Mouse (Mus musculus) c-Kit-positive CD71-positive TER-119-negative erythroid progenitor cells, embryonic 14.5 days (primary cell): Measurements from ENCODE around the gene Corin.
A peak's percentile ranks its signal among the peaks of the same experiment; 100 is the strongest.

Source experiments
- DNase-seq: peaks from one replicate; pipeline ENCODE4 v3.0.0-alpha.2; 2013; ENCODE audit warnings: low read depth

Gene Corin

GRCm38 (mm10) chr5:72441181-72441580 is 63.1 kb downstream of the Corin start:
- DNase-seq: no peak

DNA sequence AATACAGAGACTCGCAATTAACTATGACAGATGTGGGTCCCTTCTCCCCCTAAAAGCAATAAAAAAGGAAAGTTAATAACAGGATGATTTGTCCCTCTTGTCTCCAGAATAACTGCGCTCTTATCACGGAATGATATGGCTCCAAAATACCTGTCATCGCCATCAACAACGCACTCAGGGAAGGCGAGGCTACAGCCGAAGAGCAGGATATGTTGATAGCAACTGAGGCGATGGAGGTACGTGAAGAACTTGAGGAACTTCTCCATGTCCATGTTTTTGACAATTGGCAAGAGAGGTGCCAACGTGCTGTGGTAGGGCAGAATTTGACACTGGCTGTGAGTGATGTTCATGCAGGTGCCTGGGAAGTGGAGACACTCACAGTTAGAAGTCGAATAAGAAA is 69.2 kb downstream of the Corin start:
- no peak for DNase-seq

- no peak for DNase-seq
These were observed 72.4 kb downstream of the Corin start for GRCm38 (mm10) chr5:72431856-72432255.

- no peak for DNase-seq
These were observed 76.7 kb downstream of the Corin start for GRCm38 (mm10) chr5:72427556-72427955.

DNA sequence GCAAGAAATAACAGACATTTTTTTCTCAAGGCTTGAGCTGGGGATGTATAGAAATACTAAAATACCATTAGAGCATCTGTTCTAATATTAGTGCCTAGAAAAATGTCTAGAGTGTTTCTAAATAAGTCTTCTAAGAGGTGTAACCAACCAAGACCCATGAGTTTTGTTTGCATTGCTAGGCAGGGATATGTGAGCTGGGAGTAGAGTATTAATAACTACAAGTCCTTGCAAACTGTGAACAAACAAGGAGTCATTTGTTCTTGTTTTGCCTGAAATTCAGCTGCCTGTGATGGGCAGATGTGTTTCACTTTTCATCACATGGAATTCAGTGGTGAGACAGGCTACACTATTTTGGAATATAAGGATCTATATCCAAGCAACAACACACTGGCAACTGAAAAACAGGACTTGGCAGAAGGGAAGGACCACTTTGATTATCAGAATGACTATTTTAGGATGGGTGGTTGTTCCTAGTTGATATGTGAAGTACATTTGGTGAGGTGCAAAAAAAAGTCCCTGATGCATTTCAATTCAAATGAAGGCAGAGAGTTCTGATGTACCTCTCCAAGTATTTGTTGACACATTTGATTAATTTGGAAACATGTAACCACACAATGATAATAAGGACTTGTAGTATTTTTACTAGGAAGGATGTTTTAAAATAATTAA is 78.8 kb downstream of the Corin start:
- DNase-seq: no peak

DNA sequence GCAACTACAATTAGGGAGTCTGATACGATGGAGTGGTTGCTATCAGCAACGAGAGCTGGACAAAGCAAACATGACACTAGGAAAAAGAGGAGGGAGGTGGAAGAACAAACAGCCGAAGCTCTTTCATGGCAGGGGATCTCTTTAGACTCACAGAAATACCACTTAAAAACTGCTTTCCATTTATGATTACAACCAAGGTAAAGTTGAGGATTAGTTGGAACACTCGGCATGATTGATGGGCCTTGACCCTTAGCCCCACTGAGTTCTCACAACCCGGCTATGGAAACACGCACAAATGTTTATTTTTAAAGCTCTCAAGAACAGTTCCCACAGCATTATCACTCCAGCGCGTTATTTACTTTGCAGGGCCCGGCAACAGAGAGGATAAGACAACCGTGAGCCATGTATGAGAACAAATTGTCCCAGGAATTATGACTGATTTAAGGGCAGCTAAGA is 92.4 kb downstream of the Corin start:
- no peak for DNase-seq

DNA sequence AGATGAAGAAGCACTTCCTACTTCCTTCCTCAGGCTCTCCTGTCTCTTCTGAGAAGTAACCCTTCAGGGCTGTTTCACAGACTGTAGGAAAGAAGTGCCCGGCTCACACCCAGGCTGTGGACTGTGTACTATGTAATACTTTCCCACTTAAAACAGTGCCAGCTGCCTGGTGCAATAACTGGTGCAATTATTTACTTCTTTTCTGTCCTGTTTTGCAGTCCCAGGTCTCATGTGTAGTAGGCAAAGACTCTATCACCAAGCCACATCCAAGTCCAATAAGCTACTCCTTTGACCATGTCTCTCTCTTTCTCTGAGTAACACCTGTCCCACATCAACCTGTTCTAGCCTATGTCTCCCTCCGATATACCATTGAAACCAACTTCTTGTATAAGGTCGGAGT is 93.4 kb downstream of the Corin start:
- no peak for DNase-seq

- no peak for DNase-seq
These were observed 100.9 kb downstream of the Corin start for GRCm38 (mm10) chr5:72403376-72403775.

GRCm38 (mm10) chr5:72402913-72403312 is 101.4 kb downstream of the Corin start:
- DNase-seq: no peak

- DNase-seq: no peak
These were observed 102.5 kb downstream of the Corin start for GRCm38 (mm10) chr5:72401778-72402177.

- no peak for DNase-seq
These were observed 103.0 kb downstream of the Corin start for GRCm38 (mm10) chr5:72401251-72401650.

GRCm38 (mm10) chr5:72382148-72382547 is 122.1 kb downstream of the Corin start:
- DNase-seq: no peak

- no peak for DNase-seq
These were observed 123.7 kb downstream of the Corin start for GRCm38 (mm10) chr5:72380616-72381015.

GRCm38 (mm10) chr5:72368004-72368403 is 136.3 kb downstream of the Corin start:
- DNase-seq: no peak

DNA sequence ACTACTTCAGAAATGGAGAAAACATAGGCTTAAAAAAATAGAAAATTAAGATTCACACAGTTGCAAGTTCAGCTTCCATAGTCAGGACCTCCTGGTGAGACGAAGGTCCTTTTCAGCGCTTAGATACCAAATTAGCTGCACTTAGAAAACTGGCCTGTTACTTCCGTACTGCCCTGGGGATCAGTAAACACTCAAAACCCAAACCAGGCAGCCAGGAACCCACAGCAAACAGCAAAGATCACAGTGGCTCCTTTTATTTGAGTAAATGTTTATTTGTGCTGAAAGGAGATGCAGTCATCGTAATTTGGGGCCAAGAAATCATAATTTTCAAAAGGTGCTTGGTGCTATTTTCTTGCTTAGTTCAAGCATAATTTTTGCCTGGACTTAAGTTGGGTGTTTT is 138.5 kb downstream of the Corin start:
- no peak for DNase-seq

DNA sequence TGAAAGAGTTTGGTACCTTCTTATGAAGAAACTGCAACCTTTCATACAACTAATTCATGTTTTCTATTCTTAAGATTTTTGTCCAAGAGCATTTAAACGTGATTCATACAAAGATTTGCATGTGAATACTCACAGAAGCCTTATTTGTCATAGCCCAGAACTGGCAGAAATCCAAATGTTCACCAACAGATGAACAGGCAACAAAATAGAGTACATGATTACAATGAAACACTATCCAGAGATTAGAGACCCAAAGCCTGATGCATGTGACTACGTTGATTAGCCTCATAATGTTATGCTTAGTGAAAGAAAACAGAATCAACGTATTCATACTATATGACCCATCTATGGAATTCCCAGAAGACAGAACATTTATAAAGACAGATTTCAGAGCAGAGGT is 140.4 kb downstream of the Corin start:
- DNase-seq: no peak

GRCm38 (mm10) chr5:72353746-72354145 is 150.5 kb downstream of the Corin start:
- DNase-seq: no peak

DNA sequence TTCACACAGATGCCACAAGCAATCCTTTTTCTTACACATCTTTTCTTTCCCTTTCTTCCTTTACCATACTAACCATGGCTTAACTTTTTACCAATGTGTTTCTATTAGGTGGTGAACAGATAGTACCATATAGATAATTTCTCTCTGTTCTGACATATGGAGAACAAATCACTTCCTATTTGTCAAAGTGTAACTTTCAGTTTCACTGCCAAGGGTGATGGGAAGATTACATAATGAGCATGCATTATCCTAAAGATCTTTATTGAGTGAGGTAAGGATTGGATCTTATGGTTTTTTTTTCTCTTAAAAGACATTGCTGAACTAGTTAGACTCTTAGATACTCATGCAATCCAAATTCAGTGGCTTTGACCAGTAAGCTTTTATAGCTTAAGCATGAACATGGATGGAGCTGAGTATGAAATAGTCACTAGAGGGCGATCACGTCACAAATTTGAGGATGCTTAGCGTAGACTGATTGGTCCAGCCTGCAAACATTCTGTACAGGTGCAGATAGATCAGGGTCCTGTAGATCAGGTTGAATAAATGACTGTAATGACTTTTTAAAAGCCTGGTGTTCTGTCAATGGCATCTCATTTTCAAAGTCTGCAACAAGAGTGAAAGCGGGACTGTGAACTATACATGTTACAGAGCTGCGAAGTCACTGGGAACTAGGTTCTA is 154.1 kb downstream of the Corin start:
- DNase-seq: peak; percentile 31

- DNase-seq: no peak
These were observed 155.7 kb downstream of the Corin start for GRCm38 (mm10) chr5:72348591-72348990.

DNA sequence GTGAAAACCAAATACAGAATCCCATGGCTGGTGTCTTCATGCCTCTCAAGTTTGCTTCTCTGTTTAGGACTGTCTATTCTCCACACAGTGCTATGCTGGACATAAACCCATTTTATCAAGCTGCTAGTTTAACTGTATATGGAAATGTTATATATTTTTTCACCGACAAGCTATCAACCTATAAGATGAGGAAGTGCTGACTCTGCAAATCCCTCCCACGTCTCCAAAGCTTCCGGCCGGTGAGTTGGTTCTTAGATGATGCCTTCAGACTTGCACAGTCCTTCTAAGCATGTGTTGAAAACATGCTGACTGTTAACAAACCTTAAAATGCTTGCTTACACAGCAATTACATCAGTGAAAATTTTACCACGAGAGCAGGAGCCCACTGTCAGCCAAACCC is 168.4 kb downstream of the Corin start:
- DNase-seq: no peak

GRCm38 (mm10) chr5:72332901-72333300 is 171.4 kb downstream of the Corin start:
- DNase-seq: no peak

DNA sequence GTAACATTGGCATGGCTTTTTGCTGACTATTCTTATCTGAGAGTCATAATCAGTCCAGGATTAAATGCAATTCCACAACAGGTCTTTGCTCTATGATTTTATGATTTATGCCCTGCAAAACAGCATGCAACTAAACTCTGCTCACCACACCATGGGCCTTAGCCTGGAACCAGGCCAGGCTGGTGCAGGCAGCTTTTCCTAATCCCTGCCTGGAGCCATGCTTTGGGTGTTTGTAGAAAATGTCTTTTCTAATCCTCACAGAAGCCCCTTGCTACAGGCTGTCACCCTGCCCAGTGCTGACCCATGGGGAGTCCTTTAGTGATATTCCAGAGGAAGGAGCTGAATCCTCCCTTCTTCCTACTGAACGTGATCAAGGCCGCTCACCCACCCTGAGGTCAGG is 173.1 kb downstream of the Corin start:
- no peak for DNase-seq

DNA sequence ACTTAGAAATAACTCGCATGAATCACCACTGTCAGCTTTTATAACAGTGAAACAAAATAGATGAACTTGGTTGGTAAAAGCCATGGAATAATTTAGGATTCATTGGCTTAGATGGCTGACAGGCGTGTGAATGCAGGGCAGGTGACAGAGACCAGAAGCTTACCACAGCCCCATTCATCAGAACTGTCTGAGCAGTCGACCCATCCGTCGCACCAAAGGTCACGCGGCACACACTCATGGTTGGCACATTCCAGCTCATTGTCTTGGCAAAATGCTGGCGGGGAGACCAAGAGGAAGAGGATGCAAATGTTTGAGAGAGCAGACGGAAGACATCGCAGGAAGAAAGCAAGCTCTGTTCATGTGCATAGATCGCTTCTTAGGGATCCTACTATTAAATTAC is 173.6 kb downstream of the Corin start:
- no peak for DNase-seq

DNA sequence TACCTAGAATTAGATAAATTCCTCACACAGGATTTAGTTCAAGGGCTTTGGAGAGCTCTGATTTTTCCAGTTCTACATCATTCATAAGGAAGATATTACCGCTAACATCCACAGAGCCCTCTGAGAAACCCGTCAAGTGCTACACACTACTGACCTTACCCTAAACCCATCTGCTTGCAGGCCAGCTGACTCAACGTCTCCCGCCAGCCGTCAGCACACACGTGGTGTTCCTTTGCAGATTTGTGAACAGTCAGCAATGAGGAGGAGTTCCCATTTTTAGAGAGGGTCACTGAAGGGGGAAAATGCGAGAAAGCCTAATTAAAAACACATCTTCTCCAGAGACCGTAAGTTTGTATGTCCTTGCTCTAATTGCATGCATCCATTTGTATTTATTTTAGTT is 174.8 kb downstream of the Corin start:
- no peak for DNase-seq
